ENCODE assay signal across 22 mouse cellular contexts in the genomic region with DNA sequence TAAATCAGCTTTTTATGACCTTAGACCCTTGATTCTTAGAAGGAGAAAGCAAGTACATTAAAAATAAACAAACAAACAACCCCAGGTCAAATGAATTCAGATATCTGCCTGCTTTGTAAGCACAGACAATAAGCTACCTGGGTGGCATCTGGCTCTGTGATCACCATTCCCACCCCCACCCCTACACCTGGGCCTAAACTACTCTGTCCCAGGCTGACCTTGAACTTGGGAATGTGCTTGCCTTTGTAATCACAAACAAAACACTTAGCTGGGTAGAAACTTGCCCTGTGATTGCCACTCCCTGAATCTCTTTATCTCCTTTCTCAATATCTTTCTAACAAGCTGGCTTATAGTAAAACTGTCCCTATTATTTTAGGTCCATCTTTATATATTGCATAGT.
DNase-seq lines count a peak whose midpoint lies in the region; ATAC-seq and TF ChIP-seq lines count a peak whose summit lies in the region.
"Had no signal": no experiment of that assay in that cellular context is flagged by ENCODE, and none has a peak within 500 bp of the region (broad histone marks: within the 10 kb centered on the region; RNA-seq: fewer than 3 reads in every experiment).

No protein-coding gene starts in this region.

- no peak overlapping the region for H3K4me3 ChIP-seq in ES-Bruce4 (ENCODE audit: low read depth, low read length)
- H3K4me3 ChIP-seq in ES-E14 (ENCODE audit: insufficient read depth in 1 of 2, low read depth in 1 of 2, low read length in 2 of 2, poor library complexity in 1 of 2, severe bottlenecking in 1 of 2) = no peak overlapping the region
- H3K4me3 ChIP-seq in heart, embryonic 11.5 days (ENCODE audit: low read depth, low read length) = no peak overlapping the region
- H3K4me3 ChIP-seq: embryonic facial prominence, embryonic 10.5 days; embryonic facial prominence, embryonic 12.5 days had no signal

- TF ChIP-seq EP300 in ES-Bruce4 (IDR thresholded peaks at IDR 0.05; ENCODE audit: insufficient read depth, low read depth, low read length) = peak; percentile 82

- H3K4me1 ChIP-seq in ES-Bruce4 (ENCODE audit: control insufficient read depth, insufficient read depth, low read length) = no peaks in the 10 kb centered on the region
- H3K4me1 ChIP-seq in ES-E14 (ENCODE audit: control insufficient read depth in 2 of 2, insufficient read depth in 2 of 2, low read length in 2 of 2, poor library complexity in 1 of 2) = no peaks in the 10 kb centered on the region
- H3K4me1 ChIP-seq in heart, embryonic 11.5 days (ENCODE audit: control insufficient read depth, insufficient read depth, low read length) = no peaks in the 10 kb centered on the region
- H3K4me1 ChIP-seq: embryonic facial prominence, embryonic 10.5 days; embryonic facial prominence, embryonic 12.5 days had no signal

- H3K4me2 ChIP-seq in heart, embryonic 11.5 days = no peak overlapping the region
- H3K4me2 ChIP-seq: embryonic facial prominence, embryonic 12.5 days had no signal

- no peak for ATAC-seq in granulocyte monocyte progenitor cell, adult 5-6 weeks (replicated peaks; ENCODE audit: poor library complexity, severe bottlenecking)
- ATAC-seq in heart, embryonic 11.5 days (replicated peaks; ENCODE audit: insufficient number of reproducible peaks, low FRiP score, low TSS enrichment) = no peak
- ATAC-seq: activated CD4-positive, CD25-positive, alpha-beta regulatory T cell, adult 4 months; CD4-positive, CD25-positive, alpha-beta regulatory T cell, adult 4 months; forebrain, embryonic 14.5 days; forebrain, embryonic 16.5 days; Patski had no signal

- H3K9ac ChIP-seq in ES-Bruce4 (ENCODE audit: low read depth, poor library complexity, severe bottlenecking) = no peak overlapping the region
- no peak overlapping the region for H3K9ac ChIP-seq in ES-E14 (ENCODE audit: insufficient read depth, low read depth, low read length, poor library complexity, severe bottlenecking)
- H3K9ac ChIP-seq in heart, embryonic 11.5 days (ENCODE audit: low read depth, low read length) = no peak overlapping the region
- H3K9ac ChIP-seq: embryonic facial prominence, embryonic 12.5 days had no signal

- peak; percentile 27 for DNase-seq in ES-E14 (ENCODE audit: low read depth, low spot score)
- peak; percentile 66 for DNase-seq in ZHBTc4 (ENCODE audit: low read depth, low spot score)
- DNase-seq: adrenal gland, adult 8-10 months; adrenal gland, postnatal 14 days; adrenal gland, postnatal 36 days; B cell, adult 2 months; cerebellum, adult 11-12 months; cerebellum, adult 2 months; cerebellum, adult 9-10 months; cerebellum, postnatal 10 days; cerebellum, postnatal 25 days had no signal

- TF ChIP-seq CTCF in ES-Bruce4 (IDR thresholded peaks at IDR 0.05; ENCODE audit: low read depth, low read length) = no peak

- no peaks in the 10 kb centered on the region for H3K36me3 ChIP-seq in ES-Bruce4 (ENCODE audit: control insufficient read depth, insufficient read depth, low read length, poor library complexity, severe bottlenecking)
- H3K36me3 ChIP-seq in ES-E14 (ENCODE audit: control insufficient read depth, insufficient read depth, low read length, poor library complexity, severe bottlenecking) = no peaks in the 10 kb centered on the region
- H3K36me3 ChIP-seq in heart, embryonic 11.5 days (ENCODE audit: control insufficient read depth, insufficient read depth, low read length) = no peaks in the 10 kb centered on the region
- H3K36me3 ChIP-seq: embryonic facial prominence, embryonic 10.5 days; embryonic facial prominence, embryonic 12.5 days had no signal

- in situ Hi-C loops in ES-E14 (cut with MboI; ENCODE audit: low sequenced_read_pairs in 2 of 2, unreplicated experiment in 2 of 2) = no loop called here

- no peaks in the 10 kb centered on the region; the same call in 1 of the 2 replicates for H3K9me3 ChIP-seq in ES-Bruce4 (replicated peaks; ENCODE audit: control insufficient read depth, insufficient read depth, low read length, poor library complexity, severe bottlenecking)
- no peaks in the 10 kb centered on the region for H3K9me3 ChIP-seq in ES-E14 (ENCODE audit: control insufficient read depth, insufficient read depth, low read depth, low read length)
- no peaks in the 10 kb centered on the region for H3K9me3 ChIP-seq in heart, embryonic 11.5 days (replicated peaks; ENCODE audit: control insufficient read depth, low read length)
- H3K9me3 ChIP-seq: embryonic facial prominence, embryonic 10.5 days; embryonic facial prominence, embryonic 12.5 days had no signal

- H3K27ac ChIP-seq in ES-Bruce4 (ENCODE audit: insufficient read depth, low read length) (no peak overlapping the region; the same call in 1 of the 2 replicates), ES-E14 (ENCODE audit: insufficient read depth, low read depth, low read length, poor library complexity, severe bottlenecking) (no peak overlapping the region)
- no peak overlapping the region for H3K27ac ChIP-seq in heart, embryonic 11.5 days (ENCODE audit: low read depth, low read length)
- H3K27ac ChIP-seq: embryonic facial prominence, embryonic 10.5 days; embryonic facial prominence, embryonic 12.5 days had no signal

- no peaks in the 10 kb centered on the region for H3K27me3 ChIP-seq in ES-Bruce4 (ENCODE audit: control insufficient read depth, insufficient read depth, low read length, poor library complexity, severe bottlenecking)
- H3K27me3 ChIP-seq in heart, embryonic 11.5 days (ENCODE audit: control insufficient read depth, insufficient read depth, low read length) = no peaks in the 10 kb centered on the region
- H3K27me3 ChIP-seq: CH12.LX; embryonic facial prominence, embryonic 12.5 days; Patski had no signal

- TF ChIP-seq POLR2A in ES-Bruce4 (IDR thresholded peaks at IDR 0.05; ENCODE audit: insufficient read depth, low read length) = no peak

TF ChIP-seq in ES-E14, 5 proteins besides CTCF, POLR2A, EP300 and RAD21:
- TF ChIP-seq MAFK (IDR thresholded peaks at IDR 0.05; ENCODE audit: insufficient read depth, low read depth, low read length) (no peak), HCFC1 (IDR thresholded peaks at IDR 0.05; ENCODE audit: borderline replicate concordance, insufficient read depth, low read length) (no peak), CHD2 (IDR thresholded peaks at IDR 0.05; ENCODE audit: low read depth, low read length) (no peak), ZC3H11A (IDR thresholded peaks at IDR 0.05; ENCODE audit: borderline replicate concordance, low read depth, low read length) (no peak), ZNF384 (IDR thresholded peaks at IDR 0.05; ENCODE audit: low read depth, low read length) (no peak)
